Mouse (Mus musculus): ENCODE measurements around the gene Spsb4.

Spsb4 gene

DNA sequence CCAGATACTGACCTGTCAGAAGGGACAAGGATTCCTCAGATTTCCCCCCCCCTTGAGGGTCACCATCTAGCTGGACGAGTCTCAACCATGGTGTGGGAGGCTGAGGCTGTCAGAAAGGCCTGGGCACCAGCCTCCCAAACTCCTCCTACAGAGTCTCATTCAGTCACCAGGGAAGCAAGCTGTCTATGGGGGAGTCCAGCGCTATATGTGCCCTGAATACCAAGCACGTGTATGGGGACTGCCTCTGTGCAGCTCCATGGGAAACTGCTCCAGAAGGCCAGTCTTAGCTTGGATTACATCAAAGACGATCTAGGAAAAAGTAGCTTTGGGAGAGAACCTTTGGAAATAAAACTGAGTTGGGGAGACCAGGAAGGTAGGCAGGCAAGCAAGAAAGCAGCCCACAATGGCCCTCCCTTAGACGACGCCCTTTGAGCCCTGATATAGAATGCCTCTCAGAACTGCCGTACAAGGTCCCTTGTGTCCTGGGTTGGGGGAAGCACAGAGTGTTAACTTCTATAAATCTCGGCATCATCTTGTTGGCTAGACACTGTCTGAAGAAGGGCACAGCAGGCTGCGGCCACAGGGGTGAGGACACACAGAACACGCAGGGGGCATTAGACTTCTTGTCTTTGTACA is 40.4 kb downstream of the Spsb4 start:
- DNase-seq, result no peak

DNA sequence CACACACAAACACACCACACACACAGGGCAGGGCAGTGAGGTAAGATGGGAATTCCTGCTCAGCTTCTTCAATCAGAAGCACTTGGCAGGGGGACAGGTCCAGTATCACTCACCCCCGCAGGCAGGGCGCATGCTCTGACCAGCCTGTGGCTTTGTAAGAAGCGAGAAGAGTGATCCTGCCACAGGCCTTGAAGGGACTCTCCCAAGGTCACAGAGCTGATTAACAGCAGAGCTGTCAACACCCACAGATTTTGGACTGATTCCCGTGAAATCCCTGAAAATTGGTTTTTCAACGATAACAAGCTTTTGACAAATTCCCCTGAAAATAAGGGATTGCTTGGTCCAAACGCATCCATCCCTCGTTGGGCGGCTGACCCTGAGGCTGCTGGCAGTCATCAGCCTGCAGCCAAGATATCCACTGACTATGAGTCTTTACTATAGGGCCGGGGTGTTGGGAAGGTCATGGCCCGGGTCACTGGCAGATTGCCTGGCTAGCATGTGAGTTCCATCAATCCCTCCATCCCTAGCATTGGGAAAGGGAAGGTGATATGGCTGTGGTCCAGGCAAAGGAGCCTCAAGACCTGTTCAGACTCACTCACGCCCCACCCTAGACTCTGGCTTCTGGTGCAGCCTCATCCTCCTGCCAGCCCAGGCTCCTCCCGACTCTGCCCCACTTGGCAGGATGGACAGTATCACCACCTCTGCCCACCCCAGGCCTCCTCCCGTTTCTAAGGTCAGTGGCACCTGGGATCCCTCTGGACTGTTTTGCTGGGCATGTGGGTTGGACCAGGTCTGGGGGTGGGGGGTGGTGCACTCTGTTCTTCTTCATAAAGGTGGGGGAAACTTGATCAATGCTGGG is 41.1 kb downstream of the Spsb4 start:
- DNase-seq, result no peak

DNA sequence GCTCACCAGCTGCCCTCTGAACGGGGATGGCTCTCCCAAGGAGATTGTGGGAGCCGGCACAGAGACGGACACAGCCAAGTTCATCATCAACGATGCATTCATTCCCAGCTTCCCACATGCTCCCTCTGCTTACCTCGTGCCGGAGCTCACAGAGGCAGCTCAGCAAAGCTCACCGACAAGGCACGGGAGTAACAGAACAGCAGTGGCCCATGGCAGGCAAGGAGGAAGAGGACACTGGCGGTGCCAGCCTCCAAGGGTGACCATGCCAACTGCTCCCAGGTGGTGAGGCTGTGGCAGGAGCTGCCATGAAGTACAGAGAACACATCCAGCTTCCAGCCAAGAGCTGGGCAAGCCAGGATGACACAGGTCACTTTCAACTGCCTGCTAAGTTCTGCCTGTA is 45.6 kb downstream of the Spsb4 start:
- peak; percentile 94 for DNase-seq

DNA sequence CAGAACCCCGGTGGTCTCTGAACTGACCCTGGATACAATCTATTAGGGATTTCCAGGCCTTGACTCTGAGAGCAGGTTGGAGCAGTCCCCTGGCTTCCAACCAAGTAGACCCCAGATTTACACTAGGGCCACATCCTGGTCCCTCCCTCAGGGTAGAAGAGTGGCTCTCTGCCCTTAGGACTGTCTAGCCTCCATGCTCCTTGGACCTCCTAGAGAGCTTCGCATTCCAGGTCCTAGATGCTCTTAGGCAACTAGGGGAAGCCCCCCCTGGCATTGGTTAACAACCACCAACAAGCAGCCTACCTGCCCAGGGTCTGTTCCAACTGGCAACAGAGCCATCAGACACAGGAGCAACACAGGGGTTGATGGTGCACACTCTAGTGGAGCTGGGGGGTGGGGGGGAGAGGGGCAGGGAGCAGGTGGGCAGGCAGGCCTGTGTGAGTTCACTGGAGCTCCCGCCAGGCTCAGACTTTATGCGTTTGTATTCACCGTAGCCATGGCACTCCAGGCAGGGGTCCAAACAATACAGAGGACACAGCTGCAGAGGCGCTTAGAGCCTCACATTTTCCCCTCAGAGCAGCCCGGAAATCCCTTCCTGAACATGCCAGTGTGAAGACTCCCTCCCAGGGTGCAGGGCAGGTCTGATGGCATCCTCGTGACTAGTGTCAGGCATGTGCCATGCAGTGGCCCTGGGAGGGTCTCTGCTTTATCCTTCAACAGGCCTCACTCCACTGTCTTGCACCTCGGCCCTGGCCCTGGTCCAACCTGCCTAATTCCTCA is 46.8 kb downstream of the Spsb4 start:
- DNase-seq, result peak; percentile 98

DNA sequence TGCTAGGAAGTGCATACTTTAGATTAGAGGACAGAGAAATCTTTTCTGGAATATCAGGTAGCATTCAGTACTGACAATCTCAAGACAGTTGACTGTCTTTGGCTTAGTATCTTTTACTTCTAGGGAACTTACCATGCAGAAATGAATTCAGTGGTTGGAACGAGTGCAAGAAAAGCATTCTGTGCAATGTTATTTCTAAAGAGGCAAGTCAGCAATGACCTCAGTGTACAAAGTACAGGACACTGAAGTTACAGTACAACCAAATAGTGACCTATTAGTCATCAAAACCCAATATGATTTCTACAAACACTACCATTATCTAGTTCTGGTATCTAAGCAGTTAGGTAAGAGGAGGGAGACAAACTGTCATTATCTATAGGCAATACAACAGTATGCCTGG is 51.1 kb downstream of the Spsb4 start:
- DNase-seq, result no peak

DNA sequence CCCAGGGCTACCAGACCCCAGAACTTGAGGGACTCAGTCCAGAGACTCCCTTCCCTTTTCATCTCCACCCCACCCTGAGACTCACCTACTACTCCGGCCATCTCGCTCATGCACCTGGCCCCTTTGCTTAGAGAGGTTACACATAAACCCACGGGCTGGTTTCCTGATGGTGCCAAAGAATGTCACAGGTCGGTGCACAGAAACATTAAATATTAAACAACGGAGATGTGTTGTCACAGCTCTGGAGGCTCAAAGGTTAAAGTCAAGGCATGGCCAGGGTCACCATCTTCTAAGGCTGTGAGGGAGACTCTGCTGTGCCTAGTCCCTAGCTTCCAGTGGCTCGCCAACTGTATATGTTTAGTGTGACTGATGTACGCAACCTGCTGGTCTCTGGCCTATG is 52.2 kb downstream of the Spsb4 start:
- DNase-seq, result no peak

DNA sequence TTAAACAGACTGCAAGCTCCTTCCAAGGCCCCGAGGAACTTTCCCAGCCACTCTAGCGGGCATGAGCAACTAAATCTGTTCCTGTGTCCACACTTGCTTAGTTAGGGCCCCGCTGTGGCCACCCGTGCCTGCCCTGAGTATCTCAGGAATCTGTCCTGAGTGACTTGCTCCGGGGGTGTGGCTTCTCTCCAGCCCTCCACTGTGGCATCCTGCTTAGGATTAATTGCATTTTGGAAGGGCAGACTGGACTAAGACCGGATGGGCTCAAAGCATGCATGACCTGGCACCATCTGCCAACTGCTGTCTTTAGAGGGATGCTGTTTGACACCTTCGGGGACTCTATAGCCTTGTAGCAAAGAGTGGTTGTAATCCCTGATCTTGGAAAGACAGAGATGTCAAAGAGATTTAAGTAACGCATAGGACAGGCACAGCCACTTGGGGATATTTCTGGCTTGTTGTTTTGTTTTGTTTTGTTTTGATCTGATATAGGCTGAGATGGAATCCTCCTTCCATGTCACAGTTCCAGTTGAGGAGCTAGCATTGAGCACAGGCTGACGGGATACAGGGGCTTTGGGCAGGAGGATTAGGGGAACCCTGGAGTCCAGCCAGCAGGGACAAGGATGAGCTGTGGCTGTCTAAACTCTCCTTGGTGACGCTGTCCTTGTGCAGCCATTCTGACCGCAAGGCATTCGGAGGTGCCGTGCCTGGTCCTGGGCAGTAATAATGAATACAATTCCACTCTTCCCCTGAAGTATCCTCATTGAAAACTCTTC is 55.0 kb downstream of the Spsb4 start:
- no peak for DNase-seq

DNA sequence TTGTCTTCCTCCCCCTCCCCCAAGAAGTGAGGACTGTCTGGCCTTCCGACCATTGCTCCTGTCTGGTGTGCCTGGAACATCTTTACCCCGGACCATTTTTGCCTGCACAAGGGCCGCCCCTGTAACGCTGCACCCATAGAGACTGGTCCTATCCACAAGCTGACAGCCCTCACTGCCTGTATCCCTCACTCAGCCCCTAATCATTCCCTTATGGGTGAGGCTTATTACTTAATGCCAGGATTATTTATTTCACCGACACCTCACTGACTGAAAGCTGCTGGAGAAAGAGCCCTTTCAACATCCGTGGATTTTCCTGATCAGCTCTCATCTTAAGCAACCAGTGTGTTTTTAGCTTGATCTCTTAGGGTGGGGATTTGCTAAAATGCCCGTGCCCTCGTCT is 55.9 kb downstream of the Spsb4 start:
- DNase-seq, result no peak

DNA sequence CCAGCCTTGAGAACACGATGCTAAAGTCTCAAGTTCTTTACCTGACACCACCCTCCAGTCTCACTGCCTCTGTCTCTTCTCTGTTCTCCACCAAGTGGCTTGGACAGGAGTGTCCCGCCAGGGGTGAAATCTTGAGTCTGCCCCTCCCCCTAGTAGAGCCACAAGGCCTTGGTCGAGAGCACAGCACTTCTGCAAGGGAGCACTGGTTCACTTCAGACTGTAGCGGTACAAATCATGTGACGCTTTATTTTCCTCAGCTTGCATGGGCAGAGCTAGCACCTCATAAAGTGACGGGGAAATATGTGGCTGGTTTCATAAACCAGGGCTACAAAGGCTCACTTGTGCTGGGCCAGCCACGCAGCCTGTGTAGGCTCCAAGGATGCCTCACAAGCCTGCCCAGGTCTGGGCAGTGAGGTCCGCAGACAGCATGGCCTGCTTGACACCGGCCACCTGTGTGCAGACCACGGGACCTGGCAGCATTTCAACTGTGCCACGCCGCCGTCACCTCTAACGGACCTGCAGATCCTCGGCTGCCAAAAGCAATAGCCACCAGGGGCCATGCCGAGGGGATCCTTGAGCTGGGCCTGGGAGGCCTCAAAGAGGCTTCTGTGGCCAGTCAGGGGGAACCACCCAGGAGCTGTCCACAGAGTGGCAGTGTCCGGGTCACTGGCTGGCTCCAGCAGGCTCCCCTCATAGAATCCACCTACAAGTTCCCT is 56.5 kb downstream of the Spsb4 start:
- no peak for DNase-seq

DNA sequence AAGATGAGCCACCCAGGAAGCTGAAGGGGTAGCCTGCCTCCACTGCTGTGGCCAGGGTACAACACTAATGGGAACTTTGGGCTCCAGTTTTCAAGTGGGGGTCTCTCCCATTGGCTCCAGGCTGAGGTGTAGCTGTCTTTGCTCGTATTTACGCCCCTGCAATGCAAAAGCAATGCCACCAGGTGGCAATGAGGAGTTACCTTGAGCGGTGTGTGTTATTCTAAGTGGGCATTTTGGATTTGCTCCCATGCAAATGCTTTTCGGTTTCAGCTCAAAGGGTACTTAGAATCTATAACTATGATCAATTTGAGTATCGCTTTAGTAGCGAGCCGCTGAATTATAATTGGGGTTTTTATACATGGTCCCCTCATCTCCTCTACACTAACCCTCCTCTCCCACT is 57.6 kb downstream of the Spsb4 start:
- no peak for DNase-seq

DNA sequence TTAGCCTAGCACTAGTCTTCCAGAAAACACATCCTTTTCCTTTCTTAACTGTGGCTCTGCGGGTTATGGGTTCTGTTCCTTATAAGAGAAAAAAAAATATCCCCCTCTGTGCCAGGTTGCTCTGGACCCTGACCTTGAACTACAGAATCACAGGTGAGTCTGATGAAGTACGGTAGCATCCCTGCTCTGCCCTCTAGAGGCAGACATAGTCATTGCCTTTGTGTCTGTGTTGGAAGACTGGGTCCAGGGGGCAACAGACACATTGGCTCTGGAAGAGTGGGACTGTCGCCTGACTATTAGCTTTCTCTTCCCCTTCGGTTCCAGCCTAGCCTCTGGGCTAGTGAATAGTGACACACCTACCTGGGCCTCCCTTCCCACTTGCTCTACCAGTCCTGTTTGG is 58.4 kb downstream of the Spsb4 start:
- no peak for DNase-seq

DNA sequence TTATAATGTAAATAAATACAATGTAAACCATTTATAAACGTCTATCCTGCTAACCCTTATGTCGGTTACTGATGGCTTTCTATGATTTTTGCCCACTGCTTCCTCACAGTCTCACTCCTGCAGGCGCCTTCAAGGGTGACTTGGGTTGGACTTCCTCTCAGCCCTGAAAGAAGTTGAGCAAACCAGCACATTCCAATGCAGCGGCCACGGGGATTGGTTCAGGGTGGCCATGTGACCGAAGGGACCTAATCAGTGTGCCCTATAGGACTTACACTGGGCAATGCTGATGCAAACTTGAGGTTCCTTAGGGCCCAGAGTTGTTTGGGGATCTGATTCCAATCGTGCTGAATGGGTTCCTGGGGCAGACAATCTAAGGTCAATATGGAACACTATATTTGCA is 59.2 kb downstream of the Spsb4 start:
- DNase-seq, result no peak

DNA sequence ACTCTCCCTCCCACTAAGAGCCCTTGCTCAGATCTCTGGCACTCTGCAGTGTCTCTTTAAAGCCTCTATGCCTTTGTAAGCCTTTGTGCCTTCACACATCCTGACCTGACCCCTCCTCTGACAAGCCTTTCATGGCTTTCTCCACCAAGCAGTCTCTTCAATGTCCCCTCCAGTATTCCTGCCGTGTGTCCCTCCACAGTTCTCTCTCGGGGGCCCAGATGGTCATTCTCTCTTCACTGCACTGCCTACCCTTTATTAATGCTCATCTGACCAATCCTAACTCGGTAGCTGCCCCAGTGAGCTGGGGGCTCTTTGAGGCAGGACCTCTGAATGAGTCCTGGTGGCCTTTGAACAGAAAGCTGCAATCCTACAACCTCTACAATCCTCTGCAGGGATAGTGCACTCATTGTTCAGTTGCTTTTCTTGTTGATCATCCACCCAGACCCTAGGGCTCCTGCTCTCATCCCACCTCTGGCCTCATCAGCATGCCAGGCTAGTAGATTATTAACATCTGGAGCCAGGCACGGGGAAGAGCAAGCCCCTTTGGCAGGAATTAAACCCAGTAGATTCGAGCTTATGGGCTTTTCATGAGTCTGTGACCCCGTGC is 60.5 kb downstream of the Spsb4 start:
- no peak for DNase-seq

DNA sequence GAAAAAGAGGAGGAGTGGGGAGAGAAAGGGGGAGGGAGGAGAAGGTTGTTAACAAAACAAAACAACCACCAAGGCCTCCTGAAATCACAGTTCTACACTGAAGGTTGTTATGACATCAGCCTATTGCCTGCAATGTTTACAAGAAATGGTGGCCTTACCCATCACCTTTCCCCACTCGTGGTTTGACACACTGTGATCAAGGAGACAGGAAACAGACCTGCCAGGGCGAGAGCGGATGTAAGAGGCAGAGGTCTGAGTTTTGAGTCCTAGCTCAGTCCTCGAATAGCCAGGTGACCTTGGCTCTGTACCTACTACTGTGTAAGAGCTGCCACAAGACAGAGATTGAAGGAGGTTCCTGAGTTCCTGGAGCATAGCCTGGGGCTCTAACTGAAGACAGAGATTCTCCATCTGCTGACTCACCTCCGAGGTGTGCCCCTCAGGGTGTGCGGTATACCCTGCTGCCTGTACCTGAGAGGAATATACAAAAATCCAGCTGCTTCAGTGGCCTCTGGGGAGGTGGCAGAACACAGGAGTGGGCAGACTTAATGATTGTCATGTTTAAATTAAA is 61.3 kb downstream of the Spsb4 start:
- DNase-seq, result no peak

DNA sequence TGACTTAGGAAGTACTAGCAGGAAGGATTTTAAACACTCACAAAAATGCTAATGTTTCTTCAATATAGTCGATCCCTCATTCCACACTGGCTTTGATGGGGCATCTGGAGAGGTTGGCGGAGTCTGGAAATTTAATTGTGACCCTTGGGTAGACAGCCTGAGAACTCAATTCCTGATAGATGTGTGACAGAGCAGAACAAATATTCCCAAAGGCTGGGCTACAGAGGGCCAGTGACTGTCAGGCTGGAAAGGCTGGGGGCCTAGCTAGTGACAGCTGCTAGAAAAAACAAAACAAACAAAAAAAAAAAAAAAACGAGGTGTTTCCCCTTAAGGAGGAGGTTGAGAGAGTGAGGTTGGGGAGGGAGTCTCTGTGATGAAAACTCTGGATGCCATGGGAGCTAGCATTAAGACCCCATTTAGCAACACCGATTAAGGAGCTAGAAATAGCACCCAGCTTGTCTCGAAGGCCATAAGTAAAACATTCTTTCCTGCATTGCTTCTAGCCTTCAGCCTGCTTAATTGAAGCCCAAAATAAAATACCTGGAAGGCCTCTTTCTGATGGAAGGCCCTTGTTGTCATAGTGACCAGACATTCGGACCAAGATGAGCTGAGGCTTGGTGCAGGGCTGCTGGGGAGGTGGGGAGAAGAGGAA is 61.9 kb downstream of the Spsb4 start:
- no peak for DNase-seq

DNA sequence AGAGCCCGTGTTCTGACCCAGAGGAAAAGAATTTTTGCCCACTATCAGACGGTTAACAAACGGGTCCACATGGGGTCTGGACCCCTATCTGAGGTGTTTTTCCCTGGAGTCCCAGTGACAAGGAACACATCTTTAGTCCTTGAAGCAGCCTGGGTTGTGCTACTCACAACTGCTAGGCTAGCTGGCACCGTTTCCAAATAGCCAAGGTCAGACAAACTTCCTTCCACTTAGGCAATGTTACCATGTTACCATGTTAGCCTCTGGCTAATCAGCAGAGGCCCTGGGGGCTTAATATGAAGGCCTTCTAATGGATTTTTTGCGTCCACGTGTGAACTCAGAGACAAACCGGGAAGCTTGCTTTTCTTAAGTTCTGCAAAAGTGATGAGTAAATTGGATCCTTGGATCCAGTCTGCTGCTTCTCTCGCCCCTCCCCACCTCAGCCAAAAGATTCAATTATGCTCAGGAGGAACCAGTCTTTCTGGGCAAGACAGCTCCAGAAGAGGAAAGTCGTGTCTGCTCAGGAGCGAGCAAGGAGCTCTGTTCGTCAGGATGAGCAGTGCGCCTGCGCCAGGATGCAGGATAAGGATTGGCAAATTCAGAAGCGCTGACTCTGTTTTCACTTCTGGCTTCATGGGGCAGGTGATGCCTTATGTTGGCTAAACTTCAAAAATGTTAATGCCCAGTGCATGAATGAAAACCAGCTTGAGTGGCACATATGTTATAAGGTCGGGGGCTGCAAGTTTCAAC is 64.4 kb downstream of the Spsb4 start:
- DNase-seq, result no peak

DNA sequence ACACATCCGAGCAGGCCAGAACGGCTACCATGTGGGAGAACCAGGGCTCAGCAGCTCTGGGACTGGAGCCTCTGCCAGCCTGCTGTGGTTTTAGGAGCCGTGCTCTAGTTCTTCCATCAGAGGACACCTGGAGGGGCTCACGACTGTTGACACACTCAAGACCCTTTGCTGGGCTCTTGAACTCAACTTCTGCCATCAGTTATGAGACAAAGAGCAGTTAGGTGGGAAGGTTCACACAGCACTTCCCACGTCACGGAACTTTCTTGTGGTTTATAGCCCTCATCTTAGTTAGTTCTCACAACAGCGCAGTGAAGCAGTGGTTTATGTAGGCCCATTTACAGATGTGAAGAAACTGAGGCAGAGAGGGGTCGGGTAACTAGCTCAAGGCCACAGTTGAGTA is 65.2 kb downstream of the Spsb4 start:
- DNase-seq, result no peak

DNA sequence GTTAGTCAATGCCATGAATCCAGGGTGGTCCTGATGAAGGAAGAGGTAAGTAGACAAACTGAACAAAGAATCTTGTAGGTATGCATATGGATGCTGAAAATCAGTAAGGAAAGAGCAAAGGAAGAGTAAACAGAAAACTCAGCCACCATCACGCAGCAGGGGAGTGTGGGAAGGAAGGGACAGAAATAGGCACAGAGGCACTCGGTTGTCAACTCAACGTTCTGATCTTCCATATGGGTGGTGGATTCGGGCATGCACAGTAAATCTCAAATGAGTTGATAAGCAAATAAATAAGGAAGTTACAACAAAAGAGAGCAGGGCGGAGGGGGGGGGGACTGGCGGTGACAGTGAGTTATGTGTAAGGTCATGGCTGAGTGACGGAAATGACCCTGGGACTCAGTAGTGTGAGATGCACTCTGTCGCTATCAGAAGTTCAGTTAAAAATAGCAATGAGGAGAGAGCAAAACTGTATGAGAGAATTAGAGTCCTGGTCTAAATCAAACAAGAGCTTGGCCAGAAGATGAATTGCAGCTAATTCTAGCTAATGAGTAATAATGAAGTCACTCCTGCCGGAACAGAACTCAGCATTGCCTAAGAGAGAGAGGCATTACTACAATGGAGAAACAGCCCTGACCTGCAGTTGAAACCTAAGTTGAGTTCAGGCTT is 66.2 kb downstream of the Spsb4 start:
- no peak for DNase-seq

DNA sequence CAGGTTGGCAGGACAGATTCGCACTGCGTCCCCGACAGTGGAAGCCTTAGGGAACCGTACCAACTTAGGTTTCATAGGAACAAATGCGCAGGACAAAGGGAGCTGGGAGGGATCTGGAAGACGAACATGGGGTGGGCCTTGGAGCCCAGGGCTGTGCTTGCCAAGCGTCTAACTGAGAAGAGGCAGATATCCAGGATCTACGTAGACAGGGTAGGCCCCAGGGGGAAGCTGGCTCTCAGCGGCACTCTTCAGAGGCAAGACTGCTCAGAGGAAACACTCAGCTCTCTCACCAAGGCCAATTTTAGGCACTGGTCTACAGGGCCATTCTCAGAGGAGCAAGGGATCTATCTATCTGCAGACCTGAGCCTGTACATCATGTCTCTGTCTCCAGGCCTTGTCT is 69.1 kb downstream of the Spsb4 start:
- DNase-seq, result no peak

DNA sequence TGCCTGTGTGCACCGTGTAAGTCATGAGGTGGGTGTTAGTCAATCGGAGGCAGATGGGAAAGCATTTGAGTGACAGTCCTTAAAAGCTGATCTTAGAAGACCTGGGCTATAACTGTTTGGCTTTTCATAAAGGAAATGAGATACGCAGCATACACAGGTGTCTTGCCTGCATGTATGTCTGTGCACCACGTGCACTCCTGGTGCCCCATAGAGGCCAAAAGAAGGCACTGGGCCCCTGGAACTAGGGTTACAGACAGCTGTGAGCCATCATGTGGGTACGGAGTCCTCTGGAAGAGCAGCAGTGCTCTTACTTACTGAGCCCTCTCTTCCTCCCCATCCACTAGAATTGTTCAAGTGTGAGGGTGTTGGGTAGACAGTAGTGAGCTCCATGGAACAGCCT is 70.1 kb downstream of the Spsb4 start:
- DNase-seq, result no peak

Data from heart, adult 11 months (tissue).